Mouse (Mus musculus): ENCODE measurements around the gene Dact2. TPM values are rescaled to one million over a fixed set of nuclear protein-coding genes. Genes with fewer than 3 reads are reported as not detected.

Gene Dact2
- not detected for polyA plus RNA-seq (2017; shearing (Covaris generic))

DNA sequence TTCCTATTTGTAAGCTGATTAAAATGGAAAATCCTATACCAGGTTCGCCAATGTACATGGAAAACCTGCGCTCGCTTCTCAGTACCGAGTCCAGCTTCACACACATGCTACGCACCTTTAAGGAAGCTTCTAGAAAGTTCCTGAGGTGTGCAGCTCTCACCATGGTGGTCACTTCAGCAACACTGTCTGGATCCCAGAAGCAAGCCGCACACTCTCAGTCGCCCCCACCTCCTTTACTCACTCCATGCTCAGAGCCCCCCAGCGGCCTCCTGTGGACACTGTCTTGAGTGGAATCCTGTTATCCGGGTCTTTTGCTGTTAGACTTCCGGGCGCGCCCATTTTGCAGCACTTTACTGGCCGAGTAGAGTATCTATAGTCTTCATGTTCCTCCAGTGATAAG, at the start of gene Dact2:
Dact2 (minus strand) TSS at position 244 of the 400 bp plus-strand sequence.

Other genes with a start within 250 kb of the Dact2 start
- not detected for gene Gm7356, start 200.6 kb downstream of the Dact2 start, polyA plus RNA-seq (2017; shearing (Covaris generic))
- not detected for gene Gm7358, start 144.8 kb downstream of the Dact2 start, polyA plus RNA-seq (2017; shearing (Covaris generic))
- gene Smoc2, start 75.2 kb upstream of the Dact2 start, polyA plus RNA-seq (2017; shearing (Covaris generic)): 0.08 TPM

Measured in CD4-positive, CD25-positive, alpha-beta regulatory T cell (primary cell).